Mouse (Mus musculus): ENCODE results near the gene Rabgef1. TPM values are rescaled to one million over a fixed set of nuclear protein-coding genes. Genes with fewer than 3 reads are reported as not detected.

Rabgef1 gene
- total and polyA plus RNA-seq, 3 experiments, result 20.1 to 34.4 (median 26.4) TPM

DNA sequence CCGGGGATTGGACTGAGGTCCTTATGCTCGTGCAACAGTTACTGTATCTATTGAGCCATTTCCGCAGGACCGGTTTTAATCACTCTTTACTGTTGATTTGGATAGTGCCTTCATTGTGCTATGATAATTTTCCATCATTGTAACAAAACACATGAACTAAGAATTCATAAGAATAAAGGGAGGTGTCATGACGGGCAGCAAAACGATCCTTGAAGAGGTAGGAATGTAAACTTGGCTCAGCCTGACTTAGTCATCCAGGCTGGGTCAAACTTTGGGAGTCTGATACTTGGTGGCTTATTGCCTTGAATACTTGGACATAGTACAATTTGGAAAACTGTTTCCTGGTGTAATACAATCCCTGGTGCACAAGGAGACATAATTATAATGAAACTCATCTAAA is 13.7 kb downstream of the Rabgef1 start:
- H3K27me3 ChIP-seq (replicated peaks), result no peaks in the 10 kb centered on the region
- H3K4me2 ChIP-seq (ENCODE audit: insufficient read depth, low read depth, poor library complexity, severe bottlenecking), result no peak overlapping the region
- peaks cover 34 to 67% of the 10 kb centered on the region in 2 experiments for H3K4me1 ChIP-seq (ENCODE audit: control insufficient read depth in 1 of 2, insufficient read depth in 2 of 2)
- TF ChIP-seq MAFK (IDR thresholded peaks at IDR 0.05; ENCODE audit: insufficient replicate concordance, low read length) (no peak), NRF1 (IDR thresholded peaks at IDR 0.05; ENCODE audit: low read depth, low read length) (no peak), MAX (IDR thresholded peaks at IDR 0.05; ENCODE audit: low read length) (no peak), MAZ (IDR thresholded peaks at IDR 0.05; ENCODE audit: low read depth, low read length) (no peak), RCOR1 (conservative IDR thresholded peaks at IDR 0.05; ENCODE audit: low read depth, low read length) (no peak), POLR2AphosphoS2 (IDR thresholded peaks at IDR 0.05; ENCODE audit: low read depth, low read length) (no peak), ZNF384 (IDR thresholded peaks at IDR 0.05; ENCODE audit: low read depth, low read length) (no peak), CHD2 (IDR thresholded peaks at IDR 0.05; ENCODE audit: low read length) (no peak), ZKSCAN1 (IDR thresholded peaks at IDR 0.05; ENCODE audit: borderline replicate concordance, low read depth, low read length) (no peak), SMC3 (IDR thresholded peaks at IDR 0.05; ENCODE audit: low read depth, low read length) (no peak), ETS1 (conservative IDR thresholded peaks at IDR 0.05; ENCODE audit: low read depth, low read length) (no peak), NELFE (IDR thresholded peaks at IDR 0.05; ENCODE audit: low read depth, low read length) (no peak), HCFC1 (IDR thresholded peaks at IDR 0.05; ENCODE audit: low read depth, low read length) (no peak), SIN3A (IDR thresholded peaks at IDR 0.05; ENCODE audit: low read length) (no peak), E2F4 (IDR thresholded peaks at IDR 0.05; ENCODE audit: insufficient replicate concordance, low read depth, low read length) (no peak), EP300 (IDR thresholded peaks at IDR 0.05; ENCODE audit: low read length) (no peak), CHD1 (IDR thresholded peaks at IDR 0.05; ENCODE audit: low read depth, low read length) (no peak), CTCF (conservative IDR thresholded peaks at IDR 0.05 in 1 of 2, IDR thresholded peaks at IDR 0.05 in 1 of 2; ENCODE audit: low read depth in 2 of 2, low read length in 2 of 2) (no peak), IRF4 (IDR thresholded peaks at IDR 0.05; ENCODE audit: low read depth, low read length) (no peak)
- in situ Hi-C loops (cut with MboI; ENCODE audit: low pct_ligation_motif_present, low pct_unique_long_range_greater_than_20kb, low sequenced_read_pairs) (no loop called here), dilution Hi-C loops (cut with MboI; ENCODE audit: extremely low pct_ligation_motif_present, extremely low pct_unique_long_range_greater_than_20kb, low sequenced_read_pairs) (no loop called here)
- H3K79me2 ChIP-seq (replicated peaks; ENCODE audit: control insufficient read depth, extremely low read depth, insufficient read depth, poor library complexity, severe bottlenecking), result peaks cover 50% of the 10 kb centered on the region
- DNase-seq (ENCODE audit: extremely low read depth), result no peak
- no peak overlapping the region for H3K9ac ChIP-seq (ENCODE audit: insufficient read depth, low read depth)
- no peak overlapping the region for H3K4me3 ChIP-seq (replicated peaks in 1 of 3; ENCODE audit: low read depth in 2 of 3, low read length in 2 of 3, poor library complexity in 1 of 3)
- H3K9me3 ChIP-seq (replicated peaks; ENCODE audit: low read length), result no peaks in the 10 kb centered on the region
- H3K27ac ChIP-seq (ENCODE audit: insufficient read depth, low read depth), result no peak overlapping the region
- peaks cover 21 to 50% of the 10 kb centered on the region in 2 experiments for H3K36me3 ChIP-seq (replicated peaks in 1 of 2; ENCODE audit: control insufficient read depth in 1 of 2, insufficient read depth in 1 of 2, low read length in 1 of 2)

DNA sequence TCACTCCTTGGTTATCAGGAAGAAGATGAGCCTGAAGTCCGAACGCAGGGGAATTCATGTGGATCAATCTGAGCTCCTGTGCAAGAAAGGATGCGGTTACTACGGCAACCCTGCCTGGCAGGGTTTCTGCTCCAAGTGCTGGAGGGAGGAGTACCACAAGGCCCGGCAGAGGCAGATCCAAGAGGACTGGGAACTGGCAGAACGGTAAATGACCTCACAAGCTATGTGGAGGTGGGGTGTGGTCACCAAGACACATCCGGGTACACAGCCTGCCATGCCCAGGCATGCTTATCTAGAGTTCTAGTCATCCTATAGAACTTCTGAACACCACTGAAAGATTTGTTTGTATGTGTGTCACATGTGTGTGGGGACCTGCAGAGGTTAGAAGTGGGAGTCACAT is 15.8 kb downstream of the Rabgef1 start:
- Histone ChIP-seq H3K4me3 (replicated peaks in 1 of 3; ENCODE audit: low read depth in 2 of 3, low read length in 2 of 3, poor library complexity in 1 of 3) (no peak overlapping the region), H3K79me2 (replicated peaks; ENCODE audit: control insufficient read depth, extremely low read depth, insufficient read depth, poor library complexity, severe bottlenecking) (peaks cover 38% of the 10 kb centered on the region), H3K27ac (ENCODE audit: insufficient read depth, low read depth) (no peak overlapping the region), H3K9me3 (replicated peaks; ENCODE audit: low read length) (no peaks in the 10 kb centered on the region), H3K4me1 (ENCODE audit: control insufficient read depth in 1 of 2, insufficient read depth in 2 of 2) (peaks cover 24 to 51% of the 10 kb centered on the region in 2 experiments), H3K27me3 (replicated peaks) (no peaks in the 10 kb centered on the region), H3K9ac (ENCODE audit: insufficient read depth, low read depth) (no peak overlapping the region), H3K36me3 (replicated peaks in 1 of 2; ENCODE audit: control insufficient read depth in 1 of 2, insufficient read depth in 1 of 2, low read length in 1 of 2) (peaks cover 36 to 69% of the 10 kb centered on the region in 2 experiments), H3K4me2 (ENCODE audit: insufficient read depth, low read depth, poor library complexity, severe bottlenecking) (no peak overlapping the region)
- TF ChIP-seq MAFK (IDR thresholded peaks at IDR 0.05; ENCODE audit: insufficient replicate concordance, low read length) (no peak), CHD2 (IDR thresholded peaks at IDR 0.05; ENCODE audit: low read length) (no peak), IRF4 (IDR thresholded peaks at IDR 0.05; ENCODE audit: low read depth, low read length) (no peak), ZKSCAN1 (IDR thresholded peaks at IDR 0.05; ENCODE audit: borderline replicate concordance, low read depth, low read length) (no peak), MAX (IDR thresholded peaks at IDR 0.05; ENCODE audit: low read length) (no peak), ZNF384 (IDR thresholded peaks at IDR 0.05; ENCODE audit: low read depth, low read length) (no peak)
- DNase-seq (ENCODE audit: extremely low read depth), result no peak
- in situ Hi-C loops (cut with MboI; ENCODE audit: low pct_ligation_motif_present, low pct_unique_long_range_greater_than_20kb, low sequenced_read_pairs), result no loop called here
- dilution Hi-C loops (cut with MboI; ENCODE audit: extremely low pct_ligation_motif_present, extremely low pct_unique_long_range_greater_than_20kb, low sequenced_read_pairs), result no loop called here
